Mouse (Mus musculus) adrenal gland, postnatal 10 days (tissue): ENCODE data around the gene Fastkd1. TPM values are rescaled to one million over a fixed set of nuclear protein-coding genes. Genes with fewer than 3 reads are reported as not detected.
"Not testable (repeated sequence)": the region's sequence is repeated elsewhere in the genome, so short reads cannot be mapped to it uniquely, and the experiment has no call there.

ENCODE experiments used
- DNase-seq: peaks from one replicate; pipeline ENCODE4 v3.0.0; 2021; ENCODE audit warnings: mixed read lengths
- total RNA-seq, 2 experiments: library from RNA; stranded (reverse); gene quantifications; 2 replicates each; pipeline ENCODE4 v1.2.3; 2021

Gene Fastkd1
- total RNA-seq, 2 experiments from 2014 or later: 29.5 to 38.9 TPM

DNA sequence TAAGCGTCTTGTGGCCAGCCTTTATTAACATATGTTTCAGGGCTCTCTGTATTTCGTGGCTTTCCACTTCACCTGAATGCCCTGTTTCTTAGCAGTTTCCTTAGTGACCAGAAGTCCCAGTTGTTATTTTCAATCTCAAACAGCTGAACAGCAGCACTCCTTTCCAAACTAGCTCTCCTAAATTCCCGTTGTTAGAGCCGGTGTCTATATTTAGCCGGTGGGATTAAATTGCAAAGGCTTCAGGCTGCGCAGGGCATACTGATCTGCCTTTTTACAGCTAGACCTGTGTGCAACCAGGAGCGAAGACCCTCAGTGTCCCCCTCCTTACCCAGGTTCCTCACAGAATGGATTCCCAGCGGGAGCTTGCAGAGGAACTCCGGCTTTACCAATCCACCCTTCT, 43.5 kb downstream of the Fastkd1 start, which contains the start of gene Klhl41:
Gene Klhl41 (plus strand): TSS at position 268 of the 400 bp plus-strand sequence.
- DNase-seq: no peak

GRCm38 (mm10) chr2:69668414-69668813, 44.9 kb downstream of the Fastkd1 start:
- DNase-seq: no peak

DNA sequence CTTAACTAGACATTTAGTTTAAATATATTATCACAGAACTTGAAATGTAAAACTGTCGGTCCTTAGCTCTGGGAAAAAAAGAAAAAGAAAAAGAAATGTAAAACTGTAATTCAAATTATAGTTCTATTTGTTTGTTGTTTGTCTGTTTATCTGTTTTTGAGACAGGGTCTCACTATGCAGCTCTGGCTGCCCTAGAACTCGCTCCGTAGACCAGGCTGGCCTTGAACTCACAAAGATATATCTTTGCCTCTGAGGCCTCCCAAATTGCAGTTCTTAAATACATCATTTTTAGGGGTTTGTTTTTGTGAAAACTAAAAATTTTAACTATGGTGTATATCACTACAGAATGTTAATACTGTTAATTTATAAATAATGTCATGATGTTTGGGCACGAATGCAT, 45.7 kb downstream of the Fastkd1 start:
- no peak for DNase-seq

GRCm38 (mm10) chr2:69663827-69664476, 49.4 kb downstream of the Fastkd1 start:
- DNase-seq: no peak

GRCm38 (mm10) chr2:69659326-69659725, 54.0 kb downstream of the Fastkd1 start:
- no peak for DNase-seq

GRCm38 (mm10) chr2:69649716-69650115, 63.6 kb downstream of the Fastkd1 start:
- no peak for DNase-seq

DNA sequence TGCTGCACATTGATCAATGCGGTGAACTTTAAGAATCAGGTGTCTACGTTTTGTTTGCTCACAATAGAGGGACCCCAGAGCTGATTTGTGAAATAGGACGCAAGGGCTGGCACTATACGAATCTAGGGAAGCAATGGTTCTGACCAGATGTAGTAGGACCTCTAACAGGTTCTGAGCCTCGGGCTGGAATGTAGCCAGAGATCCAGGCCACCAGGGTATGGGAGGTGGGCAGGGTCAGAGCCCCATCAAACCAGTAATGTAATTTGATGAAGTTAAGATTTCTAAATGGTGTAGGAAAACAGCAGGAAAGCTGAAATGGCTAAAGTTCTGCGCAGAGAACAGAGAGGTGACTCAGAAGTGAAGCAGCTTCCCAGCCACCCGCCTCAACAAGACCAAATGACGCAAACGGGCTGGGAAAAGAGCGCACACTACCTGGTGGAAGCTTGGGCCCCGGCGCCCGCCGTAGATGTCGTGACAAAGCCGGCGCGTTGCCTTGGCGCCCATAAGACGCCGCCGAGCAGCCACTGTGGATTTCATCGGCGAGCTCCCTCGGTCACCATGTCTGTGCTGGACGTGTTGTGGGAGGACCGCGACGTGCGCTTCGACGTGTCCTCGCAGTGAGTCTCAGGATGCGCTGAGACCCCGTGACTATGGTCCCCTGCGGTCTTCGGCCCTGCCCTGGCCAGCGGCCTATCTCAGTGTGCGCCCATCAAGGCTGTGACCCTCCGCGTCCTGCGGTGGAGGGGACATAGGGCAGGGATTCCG, 66.4 kb downstream of the Fastkd1 start, which contains the start of gene Bbs5:
Gene Bbs5 (plus strand): TSS at position 446 of the 765 bp plus-strand sequence.
- DNase-seq: peak; percentile 95

DNA sequence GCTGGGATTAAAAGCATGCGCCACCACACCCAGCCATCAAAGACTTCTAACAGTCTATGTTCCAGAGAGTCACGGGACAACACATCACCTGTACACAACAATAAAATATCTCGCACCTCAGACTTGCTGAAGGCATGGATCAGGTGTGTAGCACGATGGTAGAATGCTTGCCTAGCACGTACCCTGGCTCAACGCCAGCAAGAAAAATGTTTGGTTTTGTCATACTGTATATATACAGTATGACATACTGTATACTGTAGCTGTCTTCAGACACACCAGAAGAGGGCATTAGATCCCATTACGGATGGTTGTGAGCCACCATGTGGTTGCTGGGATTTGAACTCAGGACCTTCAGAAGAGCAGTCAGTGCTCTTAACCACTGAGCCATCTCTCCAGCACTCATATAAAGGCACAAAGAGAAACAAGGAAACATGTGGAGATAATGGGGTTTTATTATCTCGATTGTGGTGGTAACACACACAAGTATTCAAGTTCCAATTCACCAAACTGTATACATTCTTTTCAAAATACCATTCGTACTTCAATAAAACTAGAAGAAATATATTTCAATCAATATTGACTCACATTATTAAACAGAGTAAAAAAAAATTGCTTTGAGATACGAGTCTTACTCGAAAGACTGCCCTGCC, 68.2 kb downstream of the Fastkd1 start:
- no peak for DNase-seq

DNA sequence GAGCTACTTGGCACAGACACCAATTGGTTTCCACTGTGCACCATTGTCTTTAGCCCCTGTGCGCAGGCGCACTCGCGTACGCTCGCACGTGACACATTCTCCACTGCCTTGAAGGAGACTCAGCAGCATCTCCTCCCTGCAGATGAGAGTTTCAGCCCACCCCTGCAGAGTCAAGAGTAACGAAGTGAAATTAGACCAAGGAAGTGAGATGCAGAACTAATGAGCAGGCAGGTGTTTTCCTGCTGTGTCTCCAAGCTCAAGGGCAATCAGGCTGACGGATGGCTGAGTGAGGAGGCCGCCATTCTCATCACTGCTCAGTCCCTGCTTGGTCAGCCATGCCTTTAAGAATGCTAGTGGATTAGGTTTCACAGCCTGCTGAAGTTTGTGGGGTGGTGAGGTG, 73.2 kb downstream of the Fastkd1 start:
- DNase-seq: no peak

GRCm38 (mm10) chr2:69637989-69638388, 75.3 kb downstream of the Fastkd1 start:
- DNase-seq: not testable (repeated sequence)

Other genes starting within 250 kb of the Fastkd1 start
- 1 to 10 TPM in 1 of 2 experiments, under 1 TPM in 1; 0.75 to 1.1 TPM for gene Lrp2, start 127.5 kb downstream of the Fastkd1 start, total RNA-seq
- gene Bbs5, start 66.3 kb downstream of the Fastkd1 start, total RNA-seq: 1 to 10 TPM; 7.4 to 7.7 TPM
- gene Klhl41, start 43.4 kb downstream of the Fastkd1 start, total RNA-seq: 10 to 100 TPM; 14.7 to 51.9 TPM
- 10 to 100 TPM; 68.5 to 72.8 TPM for gene Ppig, start 9.0 kb upstream of the Fastkd1 start, total RNA-seq
- gene Ccdc173, start 76.1 kb upstream of the Fastkd1 start, total RNA-seq: 1 to 10 TPM; 1.3 to 1.9 TPM
- gene Phospho2, start 76.1 kb upstream of the Fastkd1 start, total RNA-seq: 10 to 100 TPM; 15.8 to 18.1 TPM
- gene Klhl23, start 108.4 kb upstream of the Fastkd1 start, total RNA-seq: 10 to 100 TPM; 10.1 to 15.3 TPM
- gene Ssb, start 148.0 kb upstream of the Fastkd1 start, total RNA-seq: 100 to 1,000 TPM; 151 to 160 TPM
- 10 to 100 TPM; 22.6 to 28.9 TPM for gene Mettl5, start 172.1 kb upstream of the Fastkd1 start, total RNA-seq
- gene Ubr3, start 183.7 kb upstream of the Fastkd1 start, total RNA-seq: 10 to 100 TPM; 67.0 to 84.1 TPM